Mouse (Mus musculus): ENCODE results near the gene Ppfia1.

- TF ChIP-seq CTCF (IDR thresholded peaks at IDR 0.05; ENCODE audit: control insufficient read depth, insufficient read depth, insufficient replicate concordance, low read depth, low read length) (no peak), POLR2A (IDR thresholded peaks at IDR 0.05; ENCODE audit: control insufficient read depth, low read depth, low read length) (no peak)
Observed at GRCm38 (mm10) chr7:144449637-144450570, 103.6 kb downstream of the Ppfia1 start.
